ENCODE assay signal across 22 mouse cellular contexts in genomic region chr6:122346399-122346798, GRCm38 (mm10).
"Had no signal": no experiment of that assay in that cellular context is flagged by ENCODE, and none has a peak within 500 bp of the region (broad histone marks: within the 10 kb centered on the region; RNA-seq: fewer than 3 reads in every experiment).

No protein-coding gene starts in this region.

- H3K9ac ChIP-seq: limb, embryonic 15.5 days; liver, embryonic 14.5 days; liver, postnatal 0 days; lung, embryonic 15.5 days; midbrain, embryonic 13.5 days had no signal

- H3K4me3 ChIP-seq: layer of hippocampus, adult 2 months; limb, embryonic 15.5 days; lung, embryonic 15.5 days; midbrain, embryonic 10.5 days; midbrain, embryonic 13.5 days had no signal

- H3K27ac ChIP-seq: layer of hippocampus, adult 2 months; limb, embryonic 15.5 days; liver, embryonic 14.5 days; lung, embryonic 15.5 days; macrophage; midbrain, embryonic 13.5 days; stomach, postnatal 0 days had no signal

- ATAC-seq: liver, postnatal 0 days; midbrain, embryonic 13.5 days; midbrain, embryonic 16.5 days had no signal

- H3K36me3 ChIP-seq: limb, embryonic 15.5 days; lung, embryonic 15.5 days; midbrain, embryonic 10.5 days; midbrain, embryonic 13.5 days had no signal

- H3K4me2 ChIP-seq: limb, embryonic 15.5 days; liver, embryonic 11.5 days; lung, embryonic 15.5 days; midbrain, embryonic 13.5 days had no signal

- DNase-seq: kidney, adult 18-20 months; kidney, adult 9 months; kidney, postnatal 14 days; layer of hippocampus, adult 9-11 months; liver, postnatal 0 days; lung, postnatal 14 days; right cerebral cortex, adult 18-20 months; right cerebral cortex, postnatal 14 days; right cerebral cortex, postnatal 4 days; thymus, adult 2 months; thymus, postnatal 14 days; thymus, postnatal 4 days had no signal

- H3K4me1 ChIP-seq: limb, embryonic 15.5 days had no signal

- H3K27me3 ChIP-seq: limb, embryonic 15.5 days; lung, embryonic 15.5 days; midbrain, embryonic 13.5 days had no signal

- H3K9me3 ChIP-seq: limb, embryonic 15.5 days; lung, embryonic 15.5 days; midbrain, embryonic 10.5 days; midbrain, embryonic 13.5 days had no signal
